Mouse (Mus musculus): ENCODE measurements at regions not wholly inside any gene's neighbourhood (a gene's known extent, or its start where the extent isn't known, plus 50 kb on each side); places are given as distances from the start of the nearest gene placed in this dataset.

- Histone ChIP-seq H3K9me3 (replicated peaks; ENCODE audit: insufficient read depth, low read length) (no peaks in the 10 kb centered on the region), H3K27ac (ENCODE audit: control insufficient read depth, low read depth, low read length) (no peak overlapping the region), H3K27me3 (ENCODE audit: control insufficient read depth in 1 of 2, insufficient read depth in 2 of 2, low read length in 2 of 2) (no peaks in the 10 kb centered on the region), H3K4me3 (ENCODE audit: control insufficient read depth in 1 of 2, insufficient read depth in 1 of 2, low read depth in 2 of 2, low read length in 2 of 2) (no peak overlapping the region), H3K4me1 (ENCODE audit: control insufficient read depth in 1 of 2, insufficient read depth in 2 of 2, low read length in 2 of 2) (no peaks in the 10 kb centered on the region), H3K9ac (ENCODE audit: control insufficient read depth, low read depth, low read length, poor library complexity, severe bottlenecking) (no peak overlapping the region), H3K79me2 (ENCODE audit: control insufficient read depth, insufficient read depth, low read length, poor library complexity) (no peaks in the 10 kb centered on the region), H3K36me3 (ENCODE audit: control insufficient read depth in 1 of 2, insufficient read depth in 2 of 2, low read length in 2 of 2) (no peaks in the 10 kb centered on the region)
- no peak for DNase-seq (ENCODE audit: low read depth, low spot score)
- TF ChIP-seq MEF2A (IDR thresholded peaks at IDR 0.05; ENCODE audit: extremely low read depth, insufficient replicate concordance, low read depth, low read length, poor library complexity, severe bottlenecking) (no peak), NRF1 (IDR thresholded peaks at IDR 0.05; ENCODE audit: insufficient read depth, low read depth, low read length, poor library complexity, severe bottlenecking) (no peak), UBTF (IDR thresholded peaks at IDR 0.05; ENCODE audit: borderline replicate concordance, insufficient read depth, low read depth, low read length) (no peak), USF2 (IDR thresholded peaks at IDR 0.05; ENCODE audit: borderline replicate concordance in 1 of 2, insufficient read depth in 1 of 2, low read depth in 1 of 2, low read length in 2 of 2) (no peak), KAT2A (conservative IDR thresholded peaks at IDR 0.05; ENCODE audit: low read depth, low read length) (no peak), CHD1 (IDR thresholded peaks at IDR 0.05; ENCODE audit: low read depth, low read length) (no peak), JUND (IDR thresholded peaks at IDR 0.05; ENCODE audit: low read depth, low read length) (no peak), NELFE (IDR thresholded peaks at IDR 0.05; ENCODE audit: low read depth, low read length) (no peak), CTCF (IDR thresholded peaks at IDR 0.05 in 2 of 3, conservative IDR thresholded peaks at IDR 0.05 in 1 of 3; ENCODE audit: control insufficient read depth in 1 of 3, insufficient read depth in 1 of 3, low read depth in 2 of 3, low read length in 3 of 3, poor library complexity in 1 of 3, severe bottlenecking in 1 of 3) (no peak), RCOR1 (IDR thresholded peaks at IDR 0.05; ENCODE audit: low read depth, low read length) (no peak), MYB (IDR thresholded peaks at IDR 0.05; ENCODE audit: low read depth, low read length) (no peak), MAFK (IDR thresholded peaks at IDR 0.05; ENCODE audit: borderline replicate concordance, low read depth, low read length) (no peak), ELF1 (IDR thresholded peaks at IDR 0.05; ENCODE audit: low read depth, low read length) (no peak), ZNF384 (IDR thresholded peaks at IDR 0.05; ENCODE audit: low read depth, low read length) (no peak), EP300 (IDR thresholded peaks at IDR 0.05; ENCODE audit: low read depth in 1 of 2, low read length in 2 of 2) (no peak), HCFC1 (IDR thresholded peaks at IDR 0.05; ENCODE audit: low read depth, low read length) (no peak), MYC (IDR thresholded peaks at IDR 0.05; ENCODE audit: low read depth, low read length) (no peak), TCF12 (IDR thresholded peaks at IDR 0.05; ENCODE audit: low read depth, low read length) (no peak), MAX (IDR thresholded peaks at IDR 0.05; ENCODE audit: low read length) (no peak), MXI1 (IDR thresholded peaks at IDR 0.05; ENCODE audit: low read depth, low read length) (no peak)
Measured at GRCm38 (mm10) chr13:113454490-113455295, 161.7 kb downstream of the BC067074 start.
